Mouse (Mus musculus): ENCODE data around the gene Ift22. TPM values are rescaled to one million over a fixed set of nuclear protein-coding genes. Genes with fewer than 3 reads are reported as not detected.
A peak's percentile ranks its signal among the peaks of the same experiment; 100 is the strongest.

Gene Ift22
- polyA plus RNA-seq, 1 experiment from 2014 or later: 35.9 TPM

DNA sequence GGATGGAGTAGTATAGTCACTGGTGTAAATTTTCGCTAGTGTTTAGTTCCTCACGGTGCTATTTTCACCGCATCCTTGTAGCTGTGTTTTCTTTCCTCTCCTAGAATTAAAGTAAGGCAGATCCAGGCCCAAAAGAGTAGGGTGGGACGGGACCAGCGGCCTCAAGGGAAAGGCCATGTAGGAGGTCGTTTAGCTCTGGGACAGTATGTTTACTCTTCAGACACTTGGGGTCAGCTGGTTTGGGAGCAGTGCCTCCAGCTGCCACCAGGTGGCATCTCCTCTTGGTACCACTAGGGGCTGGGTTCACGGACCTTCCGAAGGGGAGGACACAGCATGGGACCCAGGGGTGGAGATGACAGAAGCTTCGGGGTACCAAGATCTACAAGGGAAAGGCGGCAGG lies 54.6 kb downstream of the Ift22 start:
- WGBS: 2% methylated on average over 10 of the region's 10 CpGs
- ATAC-seq (replicated peaks; ENCODE audit: extremely low read depth, insufficient read depth, low FRiP score): peak; percentile 60
- Histone ChIP-seq H3K36me3 (ENCODE audit: control insufficient read depth, insufficient read depth) (peaks cover 19% of the 10 kb centered on the region; the same call in 1 of the 2 replicates), H3K4me1 (ENCODE audit: control insufficient read depth, insufficient read depth, low read length) (peaks cover 28% of the 10 kb centered on the region), H3K27ac (ENCODE audit: low read length) (peak overlapping the region; percentile 78), H3K9me3 (replicated peaks; ENCODE audit: control insufficient read depth, low read length) (no peaks in the 10 kb centered on the region), H3K9ac (ENCODE audit: low read length) (peak overlapping the region; percentile 77), H3K4me2 (ENCODE audit: low read depth, low read length) (peak overlapping the region; percentile 75), H3K4me3 (ENCODE audit: low read length) (peak overlapping the region; percentile 70), H3K27me3 (ENCODE audit: control insufficient read depth, insufficient read depth, low read length) (no peaks in the 10 kb centered on the region)

DNA sequence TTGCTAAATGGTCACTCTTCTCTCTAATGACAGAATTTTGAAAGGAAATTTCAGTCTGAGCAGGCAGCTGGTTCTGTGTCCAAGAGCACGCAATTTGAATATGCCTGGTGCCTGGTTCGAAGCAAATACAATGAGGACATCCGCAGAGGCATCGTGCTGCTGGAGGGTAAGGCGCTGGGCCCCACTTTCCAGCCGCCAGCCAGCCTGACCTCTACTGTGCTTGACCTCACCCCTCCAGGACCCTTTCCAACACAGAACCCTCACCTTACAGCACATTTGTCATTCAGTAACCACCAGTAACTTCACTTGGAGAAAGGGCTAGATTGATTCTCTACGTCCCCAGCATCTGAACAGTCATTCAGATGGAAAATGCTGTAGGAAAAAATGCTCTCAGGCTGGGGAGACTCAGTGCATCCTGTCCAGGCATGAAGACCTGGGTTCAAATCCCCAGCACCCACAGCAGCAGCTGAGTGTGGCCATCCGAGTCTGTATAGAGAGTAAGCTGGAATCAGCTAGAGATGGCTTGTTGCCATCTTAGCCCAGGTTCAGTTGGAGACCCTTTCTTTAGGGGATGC lies 55.1 kb downstream of the Ift22 start:
- ATAC-seq (replicated peaks; ENCODE audit: extremely low read depth, insufficient read depth, low FRiP score): no peak
- Histone ChIP-seq H3K27me3 (ENCODE audit: control insufficient read depth, insufficient read depth, low read length) (no peaks in the 10 kb centered on the region), H3K9ac (ENCODE audit: low read length) (peak overlapping the region; percentile 22; the same call in 1 of the 2 replicates), H3K36me3 (ENCODE audit: control insufficient read depth, insufficient read depth) (peaks cover 19% of the 10 kb centered on the region; the same call in 1 of the 2 replicates), H3K27ac (ENCODE audit: low read length) (peak overlapping the region; percentile 19; the same call in 1 of the 2 replicates), H3K9me3 (replicated peaks; ENCODE audit: control insufficient read depth, low read length) (no peaks in the 10 kb centered on the region), H3K4me3 (ENCODE audit: low read length) (peak overlapping the region; percentile 70), H3K4me2 (ENCODE audit: low read depth, low read length) (peak overlapping the region; percentile 75), H3K4me1 (ENCODE audit: control insufficient read depth, insufficient read depth, low read length) (peaks cover 30% of the 10 kb centered on the region)
- 72% methylated on average over 8 of the region's 8 CpGs for WGBS

Other genes with a start within 250 kb of the Ift22 start
- 2.6 and 5.1 TPM in 2 replicates for gene Myl10, start 215.0 kb upstream of the Ift22 start, polyA plus RNA-seq (2015; fragmentation: Nextera tagmentation; extraction: Ambion mirVana)
- 9.0 and 10.0 TPM in 2 replicates for gene Col26a1, start 24.9 kb upstream of the Ift22 start, polyA plus RNA-seq (2015; fragmentation: Nextera tagmentation; extraction: Ambion mirVana)
- 214 and 233 TPM in 2 replicates for gene Fis1, start 45.1 kb downstream of the Ift22 start, polyA plus RNA-seq (2015; fragmentation: Nextera tagmentation; extraction: Ambion mirVana)
- gene Cldn15, start 58.5 kb downstream of the Ift22 start, polyA plus RNA-seq (2015; fragmentation: Nextera tagmentation; extraction: Ambion mirVana): 6.7 and 7.1 TPM in 2 replicates
- 42.2 and 46.2 TPM in 2 replicates for gene Plod3, start 78.9 kb downstream of the Ift22 start, polyA plus RNA-seq (2015; fragmentation: Nextera tagmentation; extraction: Ambion mirVana)
- 74.4 and 80.5 TPM in 2 replicates for gene Znhit1, start 79.9 kb downstream of the Ift22 start, polyA plus RNA-seq (2015; fragmentation: Nextera tagmentation; extraction: Ambion mirVana)
- gene Vgf, start 118.2 kb downstream of the Ift22 start, polyA plus RNA-seq (2015; fragmentation: Nextera tagmentation; extraction: Ambion mirVana): 0.09 TPM in 1 of 2 replicates, not detected in the other
- gene Ap1s1, start 138.0 kb downstream of the Ift22 start, polyA plus RNA-seq (2015; fragmentation: Nextera tagmentation; extraction: Ambion mirVana): 133 and 148 TPM in 2 replicates
- gene Serpine1, start 164.1 kb downstream of the Ift22 start, polyA plus RNA-seq (2015; fragmentation: Nextera tagmentation; extraction: Ambion mirVana): 1.1 and 1.3 TPM in 2 replicates
- 7.1 and 7.2 TPM in 2 replicates for gene Trim56, start 208.1 kb downstream of the Ift22 start, polyA plus RNA-seq (2015; fragmentation: Nextera tagmentation; extraction: Ambion mirVana)
- 3.5 TPM in 1 of 2 replicates, not detected in the other for gene Muc3, start 241.2 kb downstream of the Ift22 start, polyA plus RNA-seq (2015; fragmentation: Nextera tagmentation; extraction: Ambion mirVana)

Data from heart, embryonic 16.5 days (tissue).